Mouse (Mus musculus) heart, postnatal 0 days (tissue): ENCODE data around the gene Srbd1.

Source experiments
- CTCF ChIP-seq: IDR thresholded peaks from 2 replicates; pipeline ENCODE4 v1.5.1; 2016; ENCODE audit warnings: antibody characterized with exemption, control low read depth, low read depth
- EP300 ChIP-seq: IDR thresholded peaks from 2 replicates; pipeline ENCODE4 v1.6.1; 2016; ENCODE audit warnings: antibody characterized with exemption, low read depth

GRCm38 (mm10) chr17:86187777-86188176 is 42.8 kb upstream of the Srbd1 start:
- TF ChIP-seq EP300 (no peak), CTCF (no peak)
